Mouse (Mus musculus): ENCODE results near the gene Rassf1. TPM values are rescaled to one million over a fixed set of nuclear protein-coding genes. Genes with fewer than 3 reads are reported as not detected.

Rassf1 gene
- 24.5 TPM for polyA plus RNA-seq (2014; fragmentation: Illumina TruSeq; extraction: RNeasy Lipid Tissue Mini Kit (QIAGEN cat#74804); ENCODE audit: low replicate concordance)

DNA sequence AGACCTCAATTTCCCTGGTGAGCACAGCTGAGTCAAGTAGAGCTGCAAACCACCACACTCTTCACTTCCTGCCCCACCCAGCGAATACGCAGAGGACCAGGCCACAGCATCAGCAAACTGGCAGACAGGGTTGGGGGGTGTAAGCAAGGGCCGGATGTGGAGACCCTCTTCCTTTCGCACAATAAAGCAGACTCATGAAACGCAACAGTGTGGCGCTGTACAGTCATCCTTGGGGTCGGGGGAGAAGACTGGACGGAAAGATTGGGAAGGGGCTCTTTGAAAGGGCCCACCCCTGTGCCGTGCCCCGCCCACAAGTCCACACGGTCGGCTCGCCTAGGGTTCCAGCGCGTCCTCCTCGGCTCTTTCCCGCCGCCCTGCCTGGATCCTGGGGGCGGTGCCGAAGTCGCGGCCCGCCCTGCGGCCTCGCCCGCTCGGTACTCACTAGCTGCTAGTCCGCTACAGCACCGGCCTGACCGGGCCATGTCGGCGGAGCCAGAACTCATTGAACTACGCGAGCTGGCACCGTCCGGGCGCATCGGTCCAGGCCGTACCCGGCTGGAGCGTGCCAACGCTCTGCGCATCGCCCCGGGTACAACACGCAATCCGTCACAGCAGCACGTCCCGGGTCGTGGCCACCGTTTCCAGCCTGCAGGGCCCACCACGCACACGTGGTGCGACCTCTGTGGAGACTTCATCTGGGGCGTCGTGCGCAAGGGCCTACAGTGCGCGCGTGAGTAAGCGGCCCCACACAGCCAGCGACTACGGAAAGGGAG, at the start of gene Rassf1:
Rassf1 (plus strand) TSS at position 439 of the 773 bp plus-strand sequence.

DNA sequence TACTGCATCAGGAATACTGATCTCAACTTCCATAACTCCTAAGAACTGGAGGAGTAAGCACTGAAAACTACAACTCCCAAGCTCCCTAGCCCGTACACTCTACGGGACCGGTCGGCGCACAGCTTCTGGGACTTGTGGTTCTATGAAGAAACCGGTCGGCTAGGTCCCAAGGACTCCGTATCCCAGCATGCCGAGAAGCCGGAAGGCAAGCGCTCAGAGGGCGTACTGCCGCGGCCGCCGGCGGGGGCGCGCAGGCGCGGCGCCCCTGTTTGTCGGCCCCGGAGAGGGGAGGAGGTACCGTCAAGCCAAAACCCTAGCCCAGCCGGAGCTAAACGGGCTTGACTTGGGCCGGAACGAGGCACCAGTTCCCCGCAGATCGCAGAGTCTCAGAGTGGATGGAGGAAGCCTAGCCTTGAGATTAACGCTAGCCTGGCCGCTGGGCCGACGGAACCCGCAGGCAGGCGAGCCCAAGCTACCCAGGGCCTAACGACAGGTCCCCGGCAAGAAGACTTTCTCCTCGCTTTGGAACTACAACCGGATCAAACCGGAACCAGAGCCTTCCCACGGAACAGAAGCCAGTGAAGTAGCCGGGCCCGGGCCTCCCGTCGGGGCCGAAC, 17.5 kb upstream of the Rassf1 start, which contains the start of gene Tmem115:
Tmem115 (plus strand) TSS at position 155 of the 617 bp plus-strand sequence.

DNA sequence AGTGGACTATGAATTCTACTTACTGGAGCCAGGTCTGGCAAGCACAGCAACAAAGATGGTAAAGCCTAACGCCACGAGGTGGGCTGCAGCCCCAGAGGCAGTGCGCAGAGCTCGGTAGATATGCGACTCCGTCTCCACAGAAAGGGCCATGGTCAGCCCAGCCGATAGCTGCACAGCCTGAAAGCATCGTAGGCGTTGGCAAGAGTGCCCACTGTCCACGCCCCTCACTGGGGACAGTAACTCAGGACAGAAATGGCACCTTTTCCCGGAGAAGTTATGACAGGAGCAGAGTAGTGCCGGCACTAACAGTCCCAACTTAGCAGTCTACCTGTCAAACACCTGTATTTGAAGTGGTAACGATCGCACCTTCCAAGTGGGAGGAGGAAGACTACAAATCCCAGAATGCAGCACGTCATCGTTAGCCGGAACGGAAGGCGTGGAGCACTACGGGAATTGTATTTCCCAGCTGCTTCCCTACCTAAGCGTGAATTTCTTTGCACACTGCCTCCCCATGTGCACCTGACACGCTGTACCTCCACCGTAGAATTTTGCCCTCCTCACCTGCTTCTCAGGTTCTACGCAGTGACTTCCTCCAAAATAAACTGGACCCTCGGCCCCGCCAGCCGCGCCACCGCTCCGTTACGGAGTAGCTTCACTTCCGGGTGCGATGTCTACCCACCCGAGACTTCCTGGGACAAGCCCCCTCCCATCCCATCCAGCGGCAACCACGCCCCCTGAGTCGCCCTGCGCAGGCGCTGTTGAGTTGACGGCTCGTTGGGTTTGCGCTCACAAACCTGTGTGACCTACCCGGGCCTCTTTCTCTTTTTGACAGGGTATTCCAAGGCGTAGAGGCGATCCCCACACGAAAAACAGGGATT, 9.6 kb upstream of the Rassf1 start, which contains the start of the genes Cyb561d2 and Nprl2:
Cyb561d2 (minus strand) TSS at position 720 of the 878 bp plus-strand sequence.
Nprl2 (plus strand) TSS at position 753 of the 878 bp plus-strand sequence.

DNA sequence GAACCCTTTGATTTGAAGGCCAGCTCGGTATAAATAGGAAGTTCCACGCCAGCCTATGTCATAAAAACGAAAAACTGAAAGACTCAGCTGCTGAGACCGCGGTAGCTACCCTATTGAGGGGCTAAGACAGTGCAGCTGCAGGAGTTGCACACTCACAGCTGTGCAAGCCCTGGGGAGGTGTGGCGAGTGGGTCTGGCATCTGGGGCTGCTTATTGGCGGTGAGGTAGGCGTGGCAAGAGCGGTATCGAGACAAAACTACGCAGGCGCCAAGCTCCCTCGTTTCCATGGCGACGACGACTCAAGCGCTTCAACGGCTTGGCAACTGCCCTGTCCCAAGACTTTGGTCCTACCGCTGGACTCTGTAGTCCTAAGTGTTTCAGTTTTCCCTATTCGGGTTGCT, 4.3 kb upstream of the Rassf1 start, which contains the start of gene Zmynd10:
Zmynd10 (plus strand) TSS at position 273 of the 400 bp plus-strand sequence.

DNA sequence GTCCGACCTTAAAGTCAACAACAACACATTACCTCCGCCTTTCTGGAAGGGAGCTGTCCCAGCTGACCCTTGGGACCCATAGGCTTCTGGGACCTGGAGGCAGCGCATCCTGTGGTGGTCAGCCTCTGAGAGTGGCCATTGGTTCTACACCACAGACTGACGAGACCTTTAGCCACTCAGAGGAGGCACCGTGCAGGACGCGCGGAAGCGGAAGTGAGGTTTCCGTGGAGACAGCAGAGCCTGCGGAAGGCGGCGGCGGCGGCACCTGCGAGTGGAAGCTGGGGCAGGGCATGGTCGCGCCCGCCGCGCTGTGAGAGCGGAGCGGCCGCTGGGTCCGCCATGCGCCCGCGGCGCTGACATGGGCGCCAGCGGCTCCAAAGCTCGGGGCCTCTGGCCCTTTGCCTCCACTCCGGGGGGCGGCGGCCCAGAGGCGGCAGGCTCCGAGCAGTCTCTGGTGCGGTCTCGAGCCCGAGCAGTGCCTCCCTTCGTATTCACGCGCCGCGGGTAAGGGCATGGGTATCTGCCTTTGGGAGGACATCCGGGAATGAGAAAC, 11.8 kb downstream of the Rassf1 start, which contains the start of gene Tusc2:
Tusc2 (plus strand) TSS at position 227 of the 553 bp plus-strand sequence.

DNA sequence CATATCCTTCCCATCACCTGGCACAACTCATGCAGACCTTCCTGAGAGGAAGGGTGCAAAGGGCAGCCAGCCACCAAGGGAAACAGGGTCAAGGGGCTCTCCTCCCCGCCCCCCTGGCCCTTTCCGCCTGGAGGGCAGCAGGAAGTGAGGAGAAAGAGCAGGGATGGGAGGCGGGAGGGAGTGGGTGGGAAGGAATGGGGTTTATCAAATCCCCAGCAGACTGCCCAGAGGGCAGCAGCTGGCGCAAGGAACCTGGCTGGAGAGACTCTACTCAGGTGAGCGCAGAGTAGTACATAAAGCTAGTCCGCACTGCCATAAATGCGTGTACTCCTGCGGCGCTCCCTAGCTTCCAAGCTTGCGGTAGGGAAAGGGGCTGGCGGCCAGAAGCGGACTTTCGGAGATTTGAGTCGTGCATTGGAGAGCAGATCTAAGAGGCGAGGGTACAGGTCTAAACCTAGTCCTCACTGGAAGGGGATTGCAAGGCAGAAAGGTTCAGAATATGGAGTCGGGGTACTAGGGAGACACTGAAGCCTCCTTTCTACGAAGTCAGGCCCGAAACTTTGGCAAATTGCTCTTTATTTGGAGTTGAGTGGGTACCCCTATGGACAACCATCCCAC, 16.5 kb downstream of the Rassf1 start, which contains the start of gene Hyal2:
Hyal2 (plus strand) TSS at position 244 of the 618 bp plus-strand sequence.

DNA sequence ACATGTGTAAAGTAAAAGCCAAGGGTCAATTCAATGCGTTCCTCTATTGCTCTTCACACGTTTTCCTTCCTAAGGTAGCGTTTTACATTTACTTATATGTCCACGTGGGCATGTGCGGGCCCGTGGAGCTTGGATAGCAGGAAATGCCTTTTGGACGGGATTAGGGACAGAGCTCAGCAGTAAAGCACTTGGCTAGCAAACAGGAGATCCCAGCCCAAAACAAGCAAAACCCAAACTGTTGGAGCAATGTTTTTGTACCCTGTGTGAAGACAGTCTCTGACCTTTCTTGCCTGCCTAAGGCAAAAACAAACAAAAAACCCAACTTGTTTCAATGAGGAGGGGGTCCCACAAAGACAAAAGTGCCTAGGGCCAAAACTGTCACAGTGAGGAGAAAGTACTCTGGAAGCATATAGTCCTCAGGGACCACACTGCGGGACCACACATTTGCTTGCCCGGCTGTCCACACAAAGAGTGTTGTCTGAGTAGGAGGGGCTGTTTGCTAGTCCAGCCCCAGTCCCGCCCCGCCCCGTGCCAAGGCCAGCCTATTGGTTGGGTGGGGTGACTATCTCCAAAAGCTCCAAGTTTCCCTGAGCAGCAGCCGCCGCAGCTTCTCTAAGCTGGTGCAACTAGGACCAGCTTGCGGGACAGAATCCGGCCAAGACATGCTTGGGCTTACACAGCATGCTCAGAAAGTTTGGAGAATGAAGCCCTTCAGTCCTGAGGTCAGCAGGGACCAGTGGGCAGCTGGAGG, 25.2 kb downstream of the Rassf1 start, which contains the start of gene Hyal1:
Hyal1 (plus strand) TSS at position 571 of the 751 bp plus-strand sequence.

DNA sequence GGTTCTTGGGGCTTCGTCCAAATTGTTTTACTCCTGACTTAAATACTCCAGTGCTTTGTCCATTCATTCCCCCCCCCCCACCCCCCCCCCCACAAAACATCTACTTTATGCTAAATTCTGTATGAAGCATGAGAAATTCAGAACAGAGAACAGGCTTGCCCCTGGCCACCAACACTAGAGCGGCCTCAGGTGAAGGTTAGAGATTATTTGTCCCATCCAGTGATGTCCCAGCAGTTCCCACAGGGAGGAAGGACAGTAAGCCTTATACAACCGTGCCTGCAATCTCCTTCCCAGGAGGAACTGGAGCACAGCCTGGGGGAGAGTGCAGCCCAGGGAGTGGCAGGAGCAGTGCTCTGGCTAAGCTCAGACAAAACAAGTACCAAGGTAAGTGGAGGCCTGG, 27.2 kb downstream of the Rassf1 start, which contains the start of gene Naa80:
Naa80 (plus strand) TSS at position 301 of the 400 bp plus-strand sequence.

DNA sequence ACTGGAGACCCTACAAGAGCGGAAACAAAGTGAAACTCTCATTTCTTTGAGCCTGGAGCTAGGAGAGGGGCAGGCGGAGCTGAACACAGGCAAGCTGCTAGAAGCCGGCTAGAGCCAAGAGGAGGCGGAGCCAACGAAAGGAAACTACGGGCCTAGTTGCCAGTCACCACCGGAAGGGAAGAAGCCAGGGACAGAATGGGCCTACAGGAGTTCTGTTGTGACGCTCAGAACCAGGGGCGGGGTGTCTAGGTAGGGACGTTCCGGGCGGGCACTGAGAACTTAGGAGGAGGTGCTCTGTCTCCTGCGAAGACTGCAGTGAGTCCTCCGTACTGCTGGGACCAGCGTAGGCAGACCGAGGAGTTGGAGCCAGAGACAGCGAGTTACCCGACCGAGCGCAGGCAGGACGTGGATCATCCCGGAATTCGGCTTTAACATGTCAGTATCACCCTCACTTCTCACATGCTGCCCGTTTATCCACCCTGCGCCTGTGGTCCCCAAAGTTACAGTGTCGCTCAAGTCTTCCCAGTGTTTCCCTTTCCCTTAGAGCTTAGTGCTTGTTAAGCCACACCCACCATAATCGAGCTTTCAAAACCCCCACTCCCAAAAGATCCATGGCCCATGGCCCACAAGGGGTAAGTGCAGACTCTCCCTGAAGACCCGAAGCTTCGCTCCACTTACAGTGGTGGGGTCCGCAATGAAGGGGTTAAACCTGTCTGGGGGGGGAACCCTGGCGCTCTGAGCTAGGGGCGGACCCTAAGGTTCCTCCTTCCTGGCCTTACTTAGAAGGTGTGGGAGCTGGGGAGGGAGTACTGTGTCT, 29.4 kb downstream of the Rassf1 start, which contains the start of gene Hyal3:
Hyal3 (plus strand) TSS at position 318 of the 817 bp plus-strand sequence.

DNA sequence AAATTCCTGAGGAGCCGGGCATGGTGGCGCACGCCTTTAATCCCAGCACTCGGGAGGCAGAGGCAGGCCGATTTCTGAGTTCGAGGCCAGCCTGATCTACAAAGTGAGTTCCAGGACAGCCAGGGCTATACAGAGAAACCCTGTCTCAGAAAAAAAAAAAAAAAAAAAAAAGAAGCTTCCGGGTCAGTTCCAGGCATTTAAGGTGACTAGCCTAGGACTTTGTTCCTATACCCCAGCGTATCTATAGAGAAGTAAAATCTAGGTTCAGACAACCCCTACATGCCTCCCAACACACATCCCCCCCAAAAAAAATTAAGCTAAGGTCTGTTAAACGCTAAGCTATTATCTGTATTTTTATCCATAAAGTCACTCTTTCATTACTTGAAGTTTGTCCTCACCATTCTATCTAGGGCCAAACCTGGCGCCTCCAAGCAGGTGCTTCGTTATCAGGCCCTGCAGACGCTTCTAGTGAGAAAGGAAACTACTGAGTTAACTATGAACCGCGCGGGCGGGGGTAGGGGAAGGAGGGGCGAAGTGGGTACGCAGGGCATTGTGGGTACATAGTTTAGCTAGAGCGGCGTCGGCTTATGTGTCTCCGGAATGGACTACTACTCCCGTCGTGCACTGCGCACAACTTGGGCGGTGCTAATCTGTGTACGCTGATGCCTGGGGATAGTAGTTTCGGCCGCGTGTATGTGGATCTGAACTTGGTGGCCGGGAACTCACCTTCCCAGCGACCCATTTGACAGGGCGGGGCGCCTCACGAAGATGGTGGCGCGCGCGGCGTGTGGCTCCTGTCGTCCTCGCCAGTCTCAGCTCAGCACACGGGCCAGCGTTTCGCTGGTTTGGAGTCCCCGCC, 35.8 kb downstream of the Rassf1 start, which contains the start of gene Ifrd2:
Ifrd2 (plus strand) TSS at position 669 of the 859 bp plus-strand sequence.

DNA sequence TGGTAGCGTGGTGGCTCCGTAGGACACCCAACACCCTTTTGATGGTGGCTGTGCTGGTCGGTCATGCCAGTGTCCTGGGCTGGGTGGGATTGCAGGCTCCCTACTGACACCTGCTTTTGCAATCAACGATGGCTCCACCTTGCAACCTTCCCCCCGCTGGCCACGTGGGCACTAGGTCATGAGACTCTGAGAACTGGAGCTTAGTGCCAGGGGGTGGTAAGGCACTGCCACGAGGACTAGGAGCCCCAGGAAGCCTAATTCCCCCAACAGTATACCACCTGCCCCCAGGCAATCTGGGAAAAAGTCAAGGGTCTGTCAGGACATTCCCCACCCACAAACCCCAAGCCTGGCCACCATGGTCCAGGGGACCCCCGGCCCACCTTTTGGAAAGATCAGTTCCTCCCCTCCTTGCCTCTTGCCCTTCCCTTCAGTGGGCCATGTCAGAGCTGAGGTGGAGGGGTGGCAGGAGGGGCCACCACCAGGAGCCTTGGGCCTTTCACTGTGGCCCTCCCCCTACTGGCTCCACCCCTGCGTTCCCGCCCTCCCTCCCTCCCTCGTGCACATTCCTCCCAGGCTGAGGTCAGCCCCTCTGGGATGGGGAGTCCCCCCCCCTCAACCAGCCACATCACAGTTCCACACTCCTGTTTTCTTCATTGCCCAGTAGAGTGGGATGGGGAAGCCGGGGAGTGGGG, 57.5 kb downstream of the Rassf1 start, which contains the start of gene Sema3b:
Sema3b (minus strand) TSS at position 489 of the 692 bp plus-strand sequence.

Other genes starting within 250 kb of the Rassf1 start
- 0.74 TPM for gene Hemk1, start 213.2 kb upstream of the Rassf1 start, polyA plus RNA-seq (2014; fragmentation: Illumina TruSeq; extraction: RNeasy Lipid Tissue Mini Kit (QIAGEN cat#74804); ENCODE audit: low replicate concordance)
- gene 6430571L13Rik, start 211.0 kb upstream of the Rassf1 start, polyA plus RNA-seq (2014; fragmentation: Illumina TruSeq; extraction: RNeasy Lipid Tissue Mini Kit (QIAGEN cat#74804); ENCODE audit: low replicate concordance), result not detected
- not detected for gene Cacna2d2, start 151.9 kb upstream of the Rassf1 start, polyA plus RNA-seq (2014; fragmentation: Illumina TruSeq; extraction: RNeasy Lipid Tissue Mini Kit (QIAGEN cat#74804); ENCODE audit: low replicate concordance)
- not detected for gene Tmem115, start 17.6 kb upstream of the Rassf1 start, polyA plus RNA-seq (2014; fragmentation: Illumina TruSeq; extraction: RNeasy Lipid Tissue Mini Kit (QIAGEN cat#74804); ENCODE audit: low replicate concordance)
- gene Cyb561d2, start 9.4 kb upstream of the Rassf1 start, polyA plus RNA-seq (2014; fragmentation: Illumina TruSeq; extraction: RNeasy Lipid Tissue Mini Kit (QIAGEN cat#74804); ENCODE audit: low replicate concordance), result 0.93 TPM
- 0.78 TPM for gene Nprl2, start 9.3 kb upstream of the Rassf1 start, polyA plus RNA-seq (2014; fragmentation: Illumina TruSeq; extraction: RNeasy Lipid Tissue Mini Kit (QIAGEN cat#74804); ENCODE audit: low replicate concordance)
- not detected for gene Zmynd10, start 4.3 kb upstream of the Rassf1 start, polyA plus RNA-seq (2014; fragmentation: Illumina TruSeq; extraction: RNeasy Lipid Tissue Mini Kit (QIAGEN cat#74804); ENCODE audit: low replicate concordance)
- 17.4 TPM for gene Tusc2, start 11.7 kb downstream of the Rassf1 start, polyA plus RNA-seq (2014; fragmentation: Illumina TruSeq; extraction: RNeasy Lipid Tissue Mini Kit (QIAGEN cat#74804); ENCODE audit: low replicate concordance)
- gene Hyal2, start 16.4 kb downstream of the Rassf1 start, polyA plus RNA-seq (2014; fragmentation: Illumina TruSeq; extraction: RNeasy Lipid Tissue Mini Kit (QIAGEN cat#74804); ENCODE audit: low replicate concordance), result 0.22 TPM
- 1.4 TPM for gene Hyal1, start 25.4 kb downstream of the Rassf1 start, polyA plus RNA-seq (2014; fragmentation: Illumina TruSeq; extraction: RNeasy Lipid Tissue Mini Kit (QIAGEN cat#74804); ENCODE audit: low replicate concordance)
- 0.63 TPM for gene Naa80, start 27.3 kb downstream of the Rassf1 start, polyA plus RNA-seq (2014; fragmentation: Illumina TruSeq; extraction: RNeasy Lipid Tissue Mini Kit (QIAGEN cat#74804); ENCODE audit: low replicate concordance)
- 0.22 TPM for gene Hyal3, start 29.3 kb downstream of the Rassf1 start, polyA plus RNA-seq (2014; fragmentation: Illumina TruSeq; extraction: RNeasy Lipid Tissue Mini Kit (QIAGEN cat#74804); ENCODE audit: low replicate concordance)
- gene Ifrd2, start 36.1 kb downstream of the Rassf1 start, polyA plus RNA-seq (2014; fragmentation: Illumina TruSeq; extraction: RNeasy Lipid Tissue Mini Kit (QIAGEN cat#74804); ENCODE audit: low replicate concordance), result 31.3 TPM
- 1.2 TPM for gene Sema3b, start 57.7 kb downstream of the Rassf1 start, polyA plus RNA-seq (2014; fragmentation: Illumina TruSeq; extraction: RNeasy Lipid Tissue Mini Kit (QIAGEN cat#74804); ENCODE audit: low replicate concordance)
- gene Gnai2, start 83.8 kb downstream of the Rassf1 start, polyA plus RNA-seq (2014; fragmentation: Illumina TruSeq; extraction: RNeasy Lipid Tissue Mini Kit (QIAGEN cat#74804); ENCODE audit: low replicate concordance), result 18.2 TPM
- gene Slc38a3, start 118.0 kb downstream of the Rassf1 start, polyA plus RNA-seq (2014; fragmentation: Illumina TruSeq; extraction: RNeasy Lipid Tissue Mini Kit (QIAGEN cat#74804); ENCODE audit: low replicate concordance), result not detected
- gene Gnat1, start 128.2 kb downstream of the Rassf1 start, polyA plus RNA-seq (2014; fragmentation: Illumina TruSeq; extraction: RNeasy Lipid Tissue Mini Kit (QIAGEN cat#74804); ENCODE audit: low replicate concordance), result not detected
- 0.37 TPM for gene Sema3f, start 158.9 kb downstream of the Rassf1 start, polyA plus RNA-seq (2014; fragmentation: Illumina TruSeq; extraction: RNeasy Lipid Tissue Mini Kit (QIAGEN cat#74804); ENCODE audit: low replicate concordance)
- gene Rbm5, start 219.4 kb downstream of the Rassf1 start, polyA plus RNA-seq (2014; fragmentation: Illumina TruSeq; extraction: RNeasy Lipid Tissue Mini Kit (QIAGEN cat#74804); ENCODE audit: low replicate concordance), result 132 TPM

Data from small intestine, adult 10 weeks (tissue).